Mouse (Mus musculus) mouse embryonic stem cell (cell line): ENCODE measurements around the gene Zfp141.
"Not testable (repeated sequence)": the region's sequence is repeated elsewhere in the genome, so short reads cannot be mapped to it uniquely, and the experiment has no call there.

ENCODE experiments used
- in situ Hi-C, 2 experiments: fragments of 300-500 bp; cut with MboI; formaldehyde crosslinking; loops; 1 replicate in 1 of 2; 3 replicates in 1 of 2; pipeline ENCODE4 v1.14.3; 2019 to 2020; ENCODE audit warnings: low sequenced_read_pairs in 2 of 2, low pct_unique_long_range_greater_than_20kb in 1 of 2, mixed read lengths in 1 of 2; ENCODE audit not compliant: unreplicated experiment in 1 of 2

The Zfp141 gene

GRCm38 (mm10) chr7:42505588-42505987 lies at the start of gene Zfp141:
Gene Zfp141, minus strand, starts transcription at chr7:42505740.
- in situ Hi-C loops: not testable (repeated sequence)

GRCm38 (mm10) chr7:42551766-42552165 lies 46.2 kb upstream of the Zfp141 start:
- in situ Hi-C loops: no loop called here

GRCm38 (mm10) chr7:42505186-42505585 lies 354 bp downstream of the Zfp141 start:
- in situ Hi-C loops: no loop called here

- in situ Hi-C loops: no loop called here
Measured at GRCm38 (mm10) chr7:42498248-42498647, 7.3 kb downstream of the Zfp141 start.

DNA sequence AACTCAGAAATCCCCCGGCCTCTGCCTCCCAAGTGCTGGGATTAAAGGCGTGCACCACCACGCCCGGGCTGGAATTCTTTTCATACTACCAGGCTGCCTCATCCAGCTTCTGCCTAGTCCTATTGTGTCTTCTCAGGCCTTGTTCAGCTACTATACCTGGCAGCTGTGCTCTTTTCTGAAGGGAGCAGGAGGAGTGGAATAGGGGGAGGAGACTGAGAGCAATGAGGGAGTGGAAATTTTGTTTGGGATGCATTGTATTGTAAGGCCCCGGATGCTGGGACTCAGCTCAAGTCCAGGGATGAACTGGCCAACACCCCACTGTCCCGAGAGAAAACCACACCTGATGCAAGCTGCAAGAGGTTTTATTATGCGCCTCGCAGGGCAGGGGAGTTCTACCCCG lies 8.2 kb downstream of the Zfp141 start:
- in situ Hi-C loops: no loop called here

GRCm38 (mm10) chr7:42496202-42496601 lies 9.3 kb downstream of the Zfp141 start:
- in situ Hi-C loops: no loop called here

DNA sequence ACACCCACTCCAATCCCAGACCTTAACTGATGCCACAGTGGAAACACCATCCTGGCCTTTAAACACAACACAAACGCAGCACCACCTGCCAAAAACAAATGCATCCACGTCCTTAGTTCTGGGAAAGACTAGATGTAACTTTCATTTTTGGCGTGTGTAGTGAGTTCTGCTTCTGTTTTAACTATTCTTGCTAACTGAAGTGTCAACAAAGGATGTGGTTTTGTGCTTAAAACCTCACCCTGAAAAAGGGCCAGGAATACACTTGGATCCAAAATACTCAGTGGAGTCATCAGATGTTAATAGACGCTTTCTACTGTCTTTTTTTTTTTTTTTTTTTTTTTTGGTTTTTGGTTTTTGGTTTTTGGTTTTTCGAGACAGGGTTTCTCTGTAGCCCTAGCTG lies 14.7 kb downstream of the Zfp141 start:
- in situ Hi-C loops: no loop called here

GRCm38 (mm10) chr7:42490358-42490757 lies 15.2 kb downstream of the Zfp141 start:
- in situ Hi-C loops: no loop called here

DNA sequence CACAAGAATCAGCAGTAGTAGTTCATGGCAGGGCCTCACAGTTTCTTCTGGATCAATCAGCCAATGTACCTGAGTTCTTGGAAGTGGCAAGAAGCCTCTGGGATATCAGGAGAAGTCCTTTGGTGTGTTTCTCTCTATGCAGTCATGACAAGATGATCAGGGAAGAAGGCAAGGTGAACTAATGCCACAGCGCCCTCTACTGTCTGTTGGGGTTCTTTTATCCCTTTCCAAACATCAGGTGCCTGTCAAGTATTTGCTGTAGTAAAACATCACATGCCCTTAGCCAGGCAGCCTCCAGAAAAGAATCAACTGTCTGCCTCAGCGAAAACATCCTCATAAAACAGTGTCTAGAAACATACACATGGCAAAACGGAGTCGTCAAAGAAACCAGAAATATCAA lies 50.9 kb downstream of the Zfp141 start:
- in situ Hi-C loops: no loop called here

DNA sequence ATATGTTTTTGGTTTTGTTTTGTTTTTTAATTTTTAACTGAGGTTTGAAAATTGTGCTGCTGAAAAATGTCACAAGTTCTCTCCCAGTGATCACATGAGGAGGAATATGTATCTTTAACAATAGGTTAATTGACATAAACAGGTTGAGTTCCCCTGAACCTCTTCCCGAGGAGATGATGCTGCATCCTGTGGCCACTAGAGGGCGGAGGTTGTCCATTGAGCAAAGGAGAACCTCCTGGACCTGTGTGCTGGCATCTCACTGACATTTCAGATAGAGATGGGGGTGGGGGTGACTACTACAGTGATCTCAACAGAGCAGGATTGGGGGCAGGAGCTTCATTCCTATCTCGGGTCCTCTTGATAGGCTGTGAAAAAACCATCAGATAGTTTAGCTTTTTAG lies 54.9 kb downstream of the Zfp141 start:
- in situ Hi-C loops: no loop called here

DNA sequence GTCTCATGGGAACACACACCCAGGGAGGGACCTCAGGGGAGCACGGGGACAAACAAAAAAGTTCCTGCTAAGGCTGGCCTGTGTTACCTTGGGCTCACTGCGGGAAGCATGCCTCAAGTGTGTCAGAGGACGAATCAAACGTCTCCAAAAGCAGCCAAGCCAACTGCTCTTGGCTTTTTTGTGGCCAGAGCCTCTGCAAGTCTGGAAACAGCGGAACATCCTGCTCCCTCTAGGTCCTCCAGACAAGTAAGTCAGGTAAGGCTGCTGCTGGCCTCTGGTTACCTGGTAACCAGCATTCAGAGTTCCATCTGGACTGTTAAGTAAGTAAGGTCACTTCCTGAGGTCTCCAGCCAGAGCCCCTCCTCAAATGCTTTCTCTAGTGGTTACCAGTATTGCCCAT lies 57.7 kb downstream of the Zfp141 start, which contains the start of gene 4933421I07Rik:
Gene 4933421I07Rik (minus strand): TSS at position 271 of the 400 bp plus-strand sequence.
- in situ Hi-C loops: no loop called here

DNA sequence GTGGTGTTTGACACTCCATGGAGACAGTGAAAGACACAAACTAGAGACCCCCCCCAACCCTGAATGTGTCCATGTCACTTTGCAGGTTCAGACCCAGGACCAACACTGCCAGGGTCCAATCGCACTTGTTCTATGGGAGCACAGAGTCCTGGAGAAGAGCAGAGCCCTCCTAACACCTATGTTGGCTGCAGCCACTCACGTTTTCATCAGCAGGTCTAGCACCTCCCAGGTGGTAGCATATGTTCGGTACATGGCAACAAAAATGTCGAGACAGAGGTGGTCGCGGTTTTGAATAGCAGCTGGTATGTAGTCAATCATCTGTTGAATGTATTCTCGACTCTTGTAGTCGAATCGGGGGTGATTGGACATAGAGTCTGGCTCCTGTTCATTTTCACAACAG lies 58.2 kb downstream of the Zfp141 start:
- in situ Hi-C loops: no loop called here
